Mouse (Mus musculus) forebrain, embryonic 16.5 days (tissue): Measurements from ENCODE around the gene Ttc30a2. TPM values are rescaled to one million over a fixed set of nuclear protein-coding genes. Genes with fewer than 3 reads are reported as not detected.
"Not testable (repeated sequence)": the region's sequence is repeated elsewhere in the genome, so short reads cannot be mapped to it uniquely, and the experiment has no call there.

ENCODE experiments used
- ATAC-seq: fragments of 200-750 bp; cut with Nextera tagmentation; 2 replicates; pipeline ENCODE4 v1.8.0; 2017; ENCODE audit warnings: mild to moderate bottlenecking, moderate library complexity
- H3K27ac ChIP-seq: fragments of 300-500 bp; sonication (generic); 2 replicates; pipeline ENCODE4 v1.5.1; 2014; ENCODE audit warnings: low read length, control low read depth
- H3K27me3 ChIP-seq: fragments of 300-500 bp; sonication (generic); replicated peaks from 2 replicates; pipeline ENCODE4 v1.6.1; 2014; ENCODE audit warnings: low read length; ENCODE audit not compliant: control insufficient read depth, insufficient read depth
- H3K36me3 ChIP-seq: fragments of 300-500 bp; sonication (generic); 2 replicates; pipeline ENCODE4 v1.6.1; 2014; ENCODE audit not compliant: control insufficient read depth, insufficient read depth
- H3K4me1 ChIP-seq: fragments of 300-500 bp; sonication (generic); replicated peaks from 2 replicates; pipeline ENCODE4 v1.6.1; 2014; ENCODE audit warnings: low read length; ENCODE audit not compliant: control insufficient read depth, insufficient read depth
- H3K4me2 ChIP-seq: fragments of 300-500 bp; sonication (generic); 2 replicates; pipeline ENCODE4 v1.6.1; 2014; ENCODE audit warnings: mild to moderate bottlenecking, low read length, control low read depth
- H3K4me3 ChIP-seq: fragments of 300-500 bp; sonication (generic); replicated peaks from 2 replicates; pipeline ENCODE4 v1.5.1; 2014; ENCODE audit warnings: mild to moderate bottlenecking, low read length, control low read depth
- H3K9ac ChIP-seq: fragments of 300-500 bp; sonication (generic); replicated peaks from 2 replicates; pipeline ENCODE4 v1.6.1; 2014; ENCODE audit warnings: low read depth, low read length, control low read depth
- H3K9me3 ChIP-seq: fragments of 300-500 bp; sonication (generic); 2 replicates; pipeline ENCODE4 v1.6.1; 2016; ENCODE audit warnings: low read length; ENCODE audit not compliant: control insufficient read depth
- WGBS: fragments of 180-500 bp; shearing (Covaris S2); extraction: QIAGEN DNeasy Blood & Tissue Kit; methylation state at CpG from one replicate; pipeline ENCODE4 v1.1.7; 2014; 5-methylcytosine and 5-hydroxymethylcytosine counted together
- polyA plus RNA-seq: library from polyadenylated mRNA; unstranded; fragments of >200 nt; fragmentation: Nextera tagmentation; extraction: Ambion mirVana; gene quantifications from 2 replicates; pipeline ENCODE4 v1.2.1, GENCODE M21; 2015

Gene Ttc30a2
- polyA plus RNA-seq, 1 experiment from 2014 or later: 0.98 TPM

GRCm38 (mm10) chr2:75983847-75984246 lies 5.9 kb upstream of the Ttc30a2 start:
- Histone ChIP-seq H3K36me3 (no peaks in the 10 kb centered on the region), H3K4me3 (no peak overlapping the region), H3K9me3 (no peaks in the 10 kb centered on the region), H3K27ac (no peak overlapping the region), H3K4me1 (peaks cover 18% of the 10 kb centered on the region), H3K9ac (no peak overlapping the region), H3K27me3 (no peaks in the 10 kb centered on the region), H3K4me2 (no peak overlapping the region)
- ATAC-seq: no peak
- 85% methylated on average over 3 of the region's 3 CpGs for WGBS

GRCm38 (mm10) chr2:75983091-75983490 lies 5.1 kb upstream of the Ttc30a2 start:
- Histone ChIP-seq H3K27me3 (no peaks in the 10 kb centered on the region), H3K36me3 (no peaks in the 10 kb centered on the region), H3K9ac (no peak overlapping the region), H3K27ac (no peak overlapping the region), H3K4me2 (no peak overlapping the region), H3K4me1 (peaks cover 11% of the 10 kb centered on the region), H3K9me3 (no peaks in the 10 kb centered on the region), H3K4me3 (no peak overlapping the region)
- ATAC-seq: no peak
- WGBS: 98% methylated on average over 3 of the region's 3 CpGs

GRCm38 (mm10) chr2:75982626-75983025 lies 4.7 kb upstream of the Ttc30a2 start:
- ATAC-seq: no peak
- Histone ChIP-seq H3K9ac (no peak overlapping the region), H3K4me3 (no peak overlapping the region), H3K27me3 (no peaks in the 10 kb centered on the region), H3K4me2 (no peak overlapping the region), H3K9me3 (no peaks in the 10 kb centered on the region), H3K27ac (no peak overlapping the region), H3K36me3 (no peaks in the 10 kb centered on the region), H3K4me1 (peaks cover 7% of the 10 kb centered on the region)
- WGBS: 98% methylated on average over 4 of the region's 4 CpGs

- WGBS: 3% methylated on average over 30 of the region's 34 CpGs
- peak within 1 kb of the TSS; percentile 68 for H3K4me3 ChIP-seq
- peak within 1 kb of the TSS; percentile 63 for H3K9ac ChIP-seq
- not testable (repeated sequence) for H3K9me3 ChIP-seq, H3K36me3 ChIP-seq, H3K27me3 ChIP-seq, H3K4me1 ChIP-seq, H3K27ac ChIP-seq
- peak within 1 kb of the TSS; percentile 70 for H3K4me2 ChIP-seq
- peak; percentile 83 for ATAC-seq
Measured at GRCm38 (mm10) chr2:75981440-75982081, 3.6 kb upstream of the Ttc30a2 start, which contains the start of gene Ttc30a1. Gene Ttc30a1, minus strand, starts transcription at chr2:75981967.

- not testable (repeated sequence) for H3K9ac ChIP-seq
- WGBS: 97% methylated on average over 13 of the region's 13 CpGs
- peak; percentile 2; the same call in 1 of the 2 replicates for ATAC-seq
Measured at GRCm38 (mm10) chr2:75980933-75981439, 3.0 kb upstream of the Ttc30a2 start.

GRCm38 (mm10) chr2:75976070-75976469 lies 1.9 kb downstream of the Ttc30a2 start:
- not testable (repeated sequence) for ATAC-seq

More at GRCm38 (mm10) chr2:75980933-75981439, 3.0 kb upstream of the Ttc30a2 start:
- Histone ChIP-seq H3K4me3 (peak overlapping the region; percentile 68), H3K4me2 (peak overlapping the region; percentile 70)
- not testable (repeated sequence) for H3K36me3 ChIP-seq, H3K9me3 ChIP-seq, H3K4me1 ChIP-seq, H3K27me3 ChIP-seq, H3K27ac ChIP-seq

GRCm38 (mm10) chr2:75974131-75974530 lies 3.8 kb downstream of the Ttc30a2 start:
- H3K4me1 ChIP-seq: no peaks in the 10 kb centered on the region
- H3K27ac ChIP-seq: no peak overlapping the region
- H3K4me2 ChIP-seq: no peak overlapping the region
- H3K36me3 ChIP-seq: no peaks in the 10 kb centered on the region
- no peak for ATAC-seq
- WGBS: 73% methylated on average over 9 of the region's 9 CpGs
- no peak overlapping the region for H3K9ac ChIP-seq
- no peak overlapping the region for H3K4me3 ChIP-seq
- H3K27me3 ChIP-seq: no peaks in the 10 kb centered on the region
- H3K9me3 ChIP-seq: no peaks in the 10 kb centered on the region

More at GRCm38 (mm10) chr2:75976070-75976469, 1.9 kb downstream of the Ttc30a2 start:
- H3K36me3 ChIP-seq, H3K9me3 ChIP-seq, H3K9ac ChIP-seq, H3K4me3 ChIP-seq, H3K27ac ChIP-seq, H3K27me3 ChIP-seq, H3K4me1 ChIP-seq, H3K4me2 ChIP-seq: not testable (repeated sequence)
- 86% methylated on average over 2 of the region's 2 CpGs for WGBS

- Histone ChIP-seq H3K36me3 (no peaks in the 10 kb centered on the region), H3K4me3 (peak overlapping the region; percentile 1; the same call in 1 of the 2 replicates), H3K4me1 (peaks cover 18% of the 10 kb centered on the region), H3K27ac (peak overlapping the region; percentile 24; the same call in 1 of the 2 replicates), H3K9ac (no peak overlapping the region), H3K9me3 (no peaks in the 10 kb centered on the region), H3K27me3 (no peaks in the 10 kb centered on the region), H3K4me2 (peak overlapping the region; percentile 43)
- peak; percentile 92 for ATAC-seq
- WGBS: 19% methylated on average over 5 of the region's 5 CpGs
Measured at GRCm38 (mm10) chr2:75964972-75965371, 13.0 kb downstream of the Ttc30a2 start.

GRCm38 (mm10) chr2:75964512-75964911 lies 13.5 kb downstream of the Ttc30a2 start:
- peak; percentile 38; the same call in 1 of the 2 replicates for ATAC-seq
- Histone ChIP-seq H3K4me1 (peaks cover 23% of the 10 kb centered on the region), H3K36me3 (no peaks in the 10 kb centered on the region), H3K27ac (peak overlapping the region; percentile 24; the same call in 1 of the 2 replicates), H3K27me3 (no peaks in the 10 kb centered on the region), H3K4me2 (peak overlapping the region; percentile 43), H3K4me3 (peak overlapping the region; percentile 1; the same call in 1 of the 2 replicates), H3K9me3 (no peaks in the 10 kb centered on the region), H3K9ac (no peak overlapping the region)
- WGBS: 18% methylated on average over 14 of the region's 14 CpGs
